Mouse (Mus musculus) common myeloid progenitor, adult 5-6 weeks (primary cell): ENCODE measurements around the gene Gatd1. TPM values are rescaled to one million over a fixed set of nuclear protein-coding genes. Genes with fewer than 3 reads are reported as not detected.

Experiments used
- ATAC-seq: replicated peaks from 2 replicates; pipeline ENCODE4 v1.8.0; 2016; ENCODE audit warnings: low read depth, mild to moderate bottlenecking, moderate TSS enrichment, inconsistent platforms; ENCODE audit not compliant: poor library complexity, severe bottlenecking
- total RNA-seq: library from RNA; stranded (forward); fragments of 200-1000, 187-1606 nt; gene quantifications from 2 replicates; pipeline ENCODE4 v1.2.3, GENCODE M21; 2017

The Gatd1 gene
- total RNA-seq, 1 experiment from 2014 or later = 12.7 TPM

DNA sequence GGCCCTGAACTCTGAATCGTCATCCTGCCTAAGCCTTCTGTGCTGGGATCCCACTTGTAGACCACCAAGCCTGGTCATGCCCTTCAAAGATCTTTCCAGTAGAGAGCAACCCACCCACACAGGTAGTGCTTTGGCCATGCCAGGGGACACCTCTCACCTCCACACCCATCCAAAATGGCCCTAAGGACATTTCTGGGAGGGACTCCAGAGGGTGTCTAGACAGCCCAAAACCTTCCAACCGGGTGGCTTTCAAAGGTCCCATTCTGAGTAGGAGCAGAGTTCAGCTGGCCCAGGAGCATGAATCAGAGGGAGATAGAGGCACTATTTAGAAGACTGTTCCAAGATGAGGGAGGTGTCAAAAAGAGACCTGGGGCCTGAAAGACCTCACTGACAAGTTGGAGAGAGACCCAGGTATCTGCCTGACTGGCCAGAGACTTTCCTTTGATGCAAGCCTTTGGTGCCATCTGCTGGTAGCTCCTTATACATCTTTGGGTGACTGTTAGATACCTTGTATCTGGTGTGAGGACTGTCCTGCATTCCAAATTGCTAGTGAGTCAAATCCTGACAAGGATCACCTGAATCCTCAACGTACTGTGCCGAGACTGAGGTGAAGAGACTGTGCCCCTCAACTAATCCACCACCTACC lies 50.7 kb downstream of the Gatd1 start:
- ATAC-seq = peak; percentile 74

DNA sequence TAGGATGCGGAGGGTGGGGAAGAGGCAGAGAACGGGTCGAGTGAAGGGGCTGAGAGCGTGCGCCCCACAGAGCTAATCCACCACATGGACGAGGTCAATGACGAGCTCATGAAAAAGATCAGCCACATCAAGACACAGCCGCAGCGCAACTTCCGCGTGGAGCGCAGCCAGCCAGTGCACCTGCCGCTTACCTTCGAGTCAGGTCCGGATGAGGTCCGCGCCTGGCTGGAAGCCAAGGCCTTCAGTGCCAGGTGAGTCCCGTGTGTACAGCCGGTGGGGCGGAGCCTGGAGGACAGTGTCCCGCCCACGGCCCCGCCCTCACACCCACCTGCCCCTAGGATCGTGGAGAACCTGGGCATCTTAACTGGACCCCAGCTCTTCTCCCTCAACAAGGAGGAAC lies 52.4 kb downstream of the Gatd1 start:
- ATAC-seq = no peak

Other genes starting within 250 kb of the Gatd1 start
- 42.0 and 54.6 TPM in 2 replicates for gene Rnh1, start 241.3 kb downstream of the Gatd1 start, total RNA-seq
- 23.5 and 36.8 TPM in 2 replicates for gene Hras, start 220.1 kb downstream of the Gatd1 start, total RNA-seq
- gene Lrrc56, start 220.0 kb downstream of the Gatd1 start, total RNA-seq = 1.2 TPM in 2 replicates
- gene Lmntd2, start 200.1 kb downstream of the Gatd1 start, total RNA-seq = 0.32 and 1.2 TPM in 2 replicates
- 1.8 and 5.9 TPM in 2 replicates for gene Rassf7, start 198.3 kb downstream of the Gatd1 start, total RNA-seq
- gene Phrf1, start 185.4 kb downstream of the Gatd1 start, total RNA-seq = 64.1 and 114 TPM in 2 replicates
- 3.4 and 24.7 TPM in 2 replicates for gene Irf7, start 147.7 kb downstream of the Gatd1 start, total RNA-seq
- not detected in 2 replicates for gene Cdhr5, start 137.3 kb downstream of the Gatd1 start, total RNA-seq
- not detected in 2 replicates for gene Sct, start 135.0 kb downstream of the Gatd1 start, total RNA-seq
- not detected in 2 replicates for gene Drd4, start 122.1 kb downstream of the Gatd1 start, total RNA-seq
- gene Deaf1, start 86.4 kb downstream of the Gatd1 start, total RNA-seq = 18.7 and 29.1 TPM in 2 replicates
- 7.4 and 9.0 TPM in 2 replicates for gene Tmem80, start 86.4 kb downstream of the Gatd1 start, total RNA-seq
- gene Eps8l2, start 75.3 kb downstream of the Gatd1 start, total RNA-seq = 1.1 TPM in 1 of 2 replicates, not detected in the other
- 295 and 302 TPM in 2 replicates for gene Taldo1, start 21.9 kb downstream of the Gatd1 start, total RNA-seq
- not detected in 2 replicates for gene Cend1, start 15.4 kb upstream of the Gatd1 start, total RNA-seq
- gene Slc25a22, start 23.8 kb upstream of the Gatd1 start, total RNA-seq = 4.9 and 11.1 TPM in 2 replicates
- gene Pidd1, start 29.9 kb upstream of the Gatd1 start, total RNA-seq = 8.3 and 14.3 TPM in 2 replicates
- 2,332 and 2,799 TPM in 2 replicates for gene Rplp2, start 33.2 kb upstream of the Gatd1 start, total RNA-seq
- gene Pnpla2, start 41.1 kb upstream of the Gatd1 start, total RNA-seq = 13.9 and 14.4 TPM in 2 replicates
- 0.39 TPM in 1 of 2 replicates, not detected in the other for gene Cracr2b, start 47.0 kb upstream of the Gatd1 start, total RNA-seq
- gene Cd151, start 53.3 kb upstream of the Gatd1 start, total RNA-seq = 31.4 and 32.9 TPM in 2 replicates
- 44.5 and 47.0 TPM in 2 replicates for gene Polr2l, start 61.0 kb upstream of the Gatd1 start, total RNA-seq
- gene Tspan4, start 61.1 kb upstream of the Gatd1 start, total RNA-seq = 50.3 and 53.3 TPM in 2 replicates
- 25.4 and 27.5 TPM in 2 replicates for gene Chid1, start 125.7 kb upstream of the Gatd1 start, total RNA-seq
- 26.6 and 27.8 TPM in 2 replicates for gene Ap2a2, start 148.0 kb upstream of the Gatd1 start, total RNA-seq
- 0.18 TPM in 1 of 2 replicates, not detected in the other for gene Muc6, start 241.2 kb upstream of the Gatd1 start, total RNA-seq